Mouse (Mus musculus) gastrocnemius, adult 8-10 months (tissue): ENCODE data around the gene Tnrc6a. TPM values are rescaled to one million over a fixed set of nuclear protein-coding genes. Genes with fewer than 3 reads are reported as not detected.

Source experiments
- DNase-seq, 2 experiments: peaks; one replicate each; pipeline ENCODE4 v3.0.0; 2022; ENCODE audit warnings: low spot score in 2 of 2
- total RNA-seq, 4 experiments: library from RNA; stranded (reverse); gene quantifications; 2 replicates each; pipeline ENCODE4 v1.2.4; 2022

Tnrc6a gene
- total RNA-seq, 4 experiments from 2014 or later: 20.4 to 26.6 (median 22.1) TPM

- no peak for DNase-seq
Observed at GRCm38 (mm10) chr7:123224076-123224475, 100.4 kb downstream of the Tnrc6a start.

GRCm38 (mm10) chr7:123225159-123225558 lies 101.5 kb downstream of the Tnrc6a start:
- no peak for DNase-seq

- no peak for DNase-seq
Observed at GRCm38 (mm10) chr7:123235449-123235848, 111.8 kb downstream of the Tnrc6a start.

GRCm38 (mm10) chr7:123238621-123239020 lies 114.9 kb downstream of the Tnrc6a start:
- no peak for DNase-seq

- no peak for DNase-seq
Observed at GRCm38 (mm10) chr7:123240064-123240463, 116.4 kb downstream of the Tnrc6a start.

GRCm38 (mm10) chr7:123242241-123242640 lies 118.6 kb downstream of the Tnrc6a start:
- DNase-seq: no peak

GRCm38 (mm10) chr7:123244833-123245232 lies 121.1 kb downstream of the Tnrc6a start:
- no peak for DNase-seq

Other genes starting within 250 kb of the Tnrc6a start
- 10 to 100 TPM; 19.9 to 30.5 (median 22.2) TPM for gene Rbbp6, start 158.2 kb upstream of the Tnrc6a start, total RNA-seq
- not detected for gene Slc5a11, start 90.9 kb downstream of the Tnrc6a start, total RNA-seq
- gene Lcmt1, start 245.9 kb downstream of the Tnrc6a start, total RNA-seq: 10 to 100 TPM; 29.4 to 35.5 (median 30.3) TPM
- gene Arhgap17, start 246.0 kb downstream of the Tnrc6a start, total RNA-seq: 10 to 100 TPM; 11.8 to 17.7 (median 15.4) TPM